Mouse (Mus musculus): ENCODE data around the gene Cldn22. TPM values are rescaled to one million over a fixed set of nuclear protein-coding genes. Genes with fewer than 3 reads are reported as not detected.

Gene Cldn22
- polyA plus RNA-seq, 1 experiment from 2014 or later, result not detected

- Histone ChIP-seq H3K9me3 (ENCODE audit: low read length) (no peaks in the 10 kb centered on the region), H3K4me3 (ENCODE audit: low read depth, low read length) (no peak overlapping the region), H3K9ac (replicated peaks; ENCODE audit: low read depth) (no peak overlapping the region), H3K27ac (ENCODE audit: low read length) (no peak overlapping the region), H3K4me2 (replicated peaks; ENCODE audit: low read depth, low read length) (no peak overlapping the region), H3K27me3 (replicated peaks; ENCODE audit: insufficient read depth, low read length) (no peaks in the 10 kb centered on the region), H3K36me3 (ENCODE audit: insufficient read depth, low read length) (peaks cover 33% of the 10 kb centered on the region), H3K4me1 (ENCODE audit: insufficient read depth, low read depth, low read length) (no peaks in the 10 kb centered on the region)
- no peak for TF ChIP-seq CTCF (IDR thresholded peaks at IDR 0.05)
- no peak for ATAC-seq
- WGBS, result 81% methylated on average over 5 of the region's 5 CpGs
- DNase-seq (ENCODE audit: low spot score), result no peak
Observed at GRCm38 (mm10) chr8:47853356-47853755, 29.1 kb downstream of the Cldn22 start.

GRCm38 (mm10) chr8:47859259-47859658 is 35.0 kb downstream of the Cldn22 start:
- Histone ChIP-seq H3K4me1 (ENCODE audit: insufficient read depth, low read depth, low read length) (no peaks in the 10 kb centered on the region), H3K27ac (ENCODE audit: low read length) (no peak overlapping the region), H3K4me2 (replicated peaks; ENCODE audit: low read depth, low read length) (no peak overlapping the region), H3K9ac (replicated peaks; ENCODE audit: low read depth) (no peak overlapping the region), H3K36me3 (ENCODE audit: insufficient read depth, low read length) (peaks cover 31% of the 10 kb centered on the region; the same call in 1 of the 2 replicates), H3K4me3 (ENCODE audit: low read depth, low read length) (no peak overlapping the region), H3K27me3 (replicated peaks; ENCODE audit: insufficient read depth, low read length) (no peaks in the 10 kb centered on the region), H3K9me3 (ENCODE audit: low read length) (no peaks in the 10 kb centered on the region)
- ATAC-seq (no peak), DNase-seq (ENCODE audit: low spot score) (no peak)
- 93% methylated on average over 12 of the region's 12 CpGs for WGBS
- TF ChIP-seq EP300 (IDR thresholded peaks at IDR 0.05) (no peak), CTCF (IDR thresholded peaks at IDR 0.05) (no peak)

- no peaks in the 10 kb centered on the region for H3K4me1 ChIP-seq (ENCODE audit: insufficient read depth, low read depth, low read length)
- no peak overlapping the region for H3K4me3 ChIP-seq (ENCODE audit: low read depth, low read length)
- H3K9ac ChIP-seq (replicated peaks; ENCODE audit: low read depth), result no peak overlapping the region
- TF ChIP-seq EP300 (IDR thresholded peaks at IDR 0.05) (no peak), CTCF (IDR thresholded peaks at IDR 0.05) (no peak)
- 85% methylated on average over 8 of the region's 8 CpGs for WGBS
- H3K9me3 ChIP-seq (ENCODE audit: low read length), result no peaks in the 10 kb centered on the region
- no peak overlapping the region for H3K27ac ChIP-seq (ENCODE audit: low read length)
- ATAC-seq, result no peak
- DNase-seq (ENCODE audit: low spot score), result no peak
- H3K36me3 ChIP-seq (ENCODE audit: insufficient read depth, low read length), result peaks cover 27% of the 10 kb centered on the region
- H3K4me2 ChIP-seq (replicated peaks; ENCODE audit: low read depth, low read length), result no peak overlapping the region
- no peaks in the 10 kb centered on the region for H3K27me3 ChIP-seq (replicated peaks; ENCODE audit: insufficient read depth, low read length)
Observed at GRCm38 (mm10) chr8:47866568-47866967, 42.3 kb downstream of the Cldn22 start.

GRCm38 (mm10) chr8:47867067-47867466 is 42.8 kb downstream of the Cldn22 start:
- DNase-seq (ENCODE audit: low spot score) (peak; percentile 72), ATAC-seq (peak; percentile 80)
- H3K27ac ChIP-seq (ENCODE audit: low read length), result no peak overlapping the region
- H3K4me3 ChIP-seq (ENCODE audit: low read depth, low read length), result no peak overlapping the region
- no peaks in the 10 kb centered on the region for H3K4me1 ChIP-seq (ENCODE audit: insufficient read depth, low read depth, low read length)
- TF ChIP-seq CTCF (IDR thresholded peaks at IDR 0.05), result peak; percentile 98
- TF ChIP-seq EP300 (IDR thresholded peaks at IDR 0.05), result no peak
- no peaks in the 10 kb centered on the region for H3K9me3 ChIP-seq (ENCODE audit: low read length)
- WGBS, result 23% methylated on average over 8 of the region's 8 CpGs
- H3K36me3 ChIP-seq (ENCODE audit: insufficient read depth, low read length), result peaks cover 27% of the 10 kb centered on the region
- no peaks in the 10 kb centered on the region for H3K27me3 ChIP-seq (replicated peaks; ENCODE audit: insufficient read depth, low read length)
- H3K9ac ChIP-seq (replicated peaks; ENCODE audit: low read depth), result no peak overlapping the region
- H3K4me2 ChIP-seq (replicated peaks; ENCODE audit: low read depth, low read length), result no peak overlapping the region

GRCm38 (mm10) chr8:47872361-47873107 is 48.3 kb downstream of the Cldn22 start:
- Histone ChIP-seq H3K4me3 (ENCODE audit: low read depth, low read length) (no peak overlapping the region), H3K4me2 (replicated peaks; ENCODE audit: low read depth, low read length) (no peak overlapping the region), H3K9ac (replicated peaks; ENCODE audit: low read depth) (no peak overlapping the region), H3K27ac (ENCODE audit: low read length) (no peak overlapping the region), H3K4me1 (ENCODE audit: insufficient read depth, low read depth, low read length) (no peaks in the 10 kb centered on the region), H3K36me3 (ENCODE audit: insufficient read depth, low read length) (peaks cover 16% of the 10 kb centered on the region), H3K27me3 (replicated peaks; ENCODE audit: insufficient read depth, low read length) (no peaks in the 10 kb centered on the region), H3K9me3 (ENCODE audit: low read length) (no peaks in the 10 kb centered on the region)
- ATAC-seq, result peak; percentile 84
- WGBS, result 49% methylated on average over 13 of the region's 13 CpGs
- DNase-seq (ENCODE audit: low spot score), result peak; percentile 73
- TF ChIP-seq EP300 (IDR thresholded peaks at IDR 0.05) (no peak), CTCF (IDR thresholded peaks at IDR 0.05) (peak; percentile 98)

- Histone ChIP-seq H3K4me2 (replicated peaks; ENCODE audit: low read depth, low read length) (no peak overlapping the region), H3K9me3 (ENCODE audit: low read length) (no peaks in the 10 kb centered on the region), H3K4me1 (ENCODE audit: insufficient read depth, low read depth, low read length) (no peaks in the 10 kb centered on the region), H3K4me3 (ENCODE audit: low read depth, low read length) (no peak overlapping the region), H3K9ac (replicated peaks; ENCODE audit: low read depth) (no peak overlapping the region), H3K36me3 (ENCODE audit: insufficient read depth, low read length) (peaks cover 7% of the 10 kb centered on the region; the same call in 1 of the 2 replicates), H3K27me3 (replicated peaks; ENCODE audit: insufficient read depth, low read length) (no peaks in the 10 kb centered on the region), H3K27ac (ENCODE audit: low read length) (no peak overlapping the region; the same call in 1 of the 2 replicates)
- ATAC-seq, result peak; percentile 36; the same call in 1 of the 2 replicates
- peak; percentile 31 for DNase-seq (ENCODE audit: low spot score)
- TF ChIP-seq EP300 (IDR thresholded peaks at IDR 0.05) (peak; percentile 51; the same call in 1 of the 2 replicates), CTCF (IDR thresholded peaks at IDR 0.05) (no peak)
- WGBS, result 39% methylated on average over 13 of the region's 13 CpGs
Observed at GRCm38 (mm10) chr8:47874497-47875178, 50.4 kb downstream of the Cldn22 start.

Other genes with a start within 250 kb of the Cldn22 start
- 14.8 and 15.5 TPM in 2 replicates for gene Ing2, start 148.9 kb upstream of the Cldn22 start, polyA plus RNA-seq (2015; fragmentation: Nextera tagmentation; extraction: Ambion mirVana)
- gene Cdkn2aip, start 110.5 kb upstream of the Cldn22 start, polyA plus RNA-seq (2015; fragmentation: Nextera tagmentation; extraction: Ambion mirVana), result 22.1 and 23.0 TPM in 2 replicates
- not detected in 2 replicates for gene Cldn24, start 2.3 kb upstream of the Cldn22 start, polyA plus RNA-seq (2015; fragmentation: Nextera tagmentation; extraction: Ambion mirVana)
- 19.1 and 23.1 TPM in 2 replicates for gene Wwc2, start 166.4 kb downstream of the Cldn22 start, polyA plus RNA-seq (2015; fragmentation: Nextera tagmentation; extraction: Ambion mirVana)

All from lung, postnatal 0 days (tissue).